Mouse (Mus musculus) embryo, embryonic 10 days (tissue): ENCODE results near the gene Tbc1d2b.

Experiments
- DNase-seq: peaks from one replicate; pipeline ENCODE4 v3.0.0-alpha.2; 2015; ENCODE audit warnings: low spot score

Tbc1d2b gene

DNA sequence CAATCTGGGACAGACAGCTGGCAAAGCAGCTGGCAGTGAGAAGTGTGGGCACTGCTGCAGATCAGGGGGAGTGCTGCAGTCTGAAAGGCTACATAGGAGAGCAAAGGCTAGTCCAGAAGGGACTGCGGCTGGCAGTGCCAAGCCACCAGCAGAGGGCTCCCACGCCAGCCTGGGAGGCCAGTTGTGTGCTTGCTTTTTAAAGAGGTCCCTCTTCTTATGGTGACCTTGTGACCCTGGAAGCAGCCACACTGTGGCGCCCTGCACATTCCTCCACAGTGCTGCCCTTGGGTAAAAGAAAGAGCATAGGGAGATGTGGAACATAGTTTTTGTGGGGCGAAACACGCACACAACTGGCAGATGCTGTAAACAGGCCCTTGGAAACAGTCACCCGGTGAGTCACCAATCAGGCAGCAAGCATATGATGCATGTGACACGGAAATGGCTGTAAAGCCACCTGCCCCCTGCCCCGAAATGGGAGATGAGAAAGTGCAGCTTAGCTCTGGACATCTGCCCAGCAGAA, 66.1 kb downstream of the Tbc1d2b start:
- no peak for DNase-seq

DNA sequence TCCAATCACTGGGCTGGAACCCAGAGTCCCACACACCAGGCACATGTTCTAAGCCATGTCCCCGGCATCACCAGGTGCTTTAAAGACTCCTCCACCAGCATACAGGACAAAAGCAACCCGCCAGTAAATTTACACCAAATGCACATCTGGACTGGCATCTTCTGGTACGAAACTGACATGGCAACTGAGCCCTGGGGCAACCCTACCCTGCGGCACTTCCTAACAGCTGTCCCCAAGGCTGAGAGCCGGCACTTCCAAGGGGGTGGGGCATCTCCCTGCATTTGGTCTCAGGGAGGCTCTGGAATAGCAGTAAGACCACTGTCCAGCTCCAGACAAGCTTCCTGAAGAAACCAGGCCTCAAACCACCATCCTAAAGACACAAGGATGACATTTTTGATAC, 67.4 kb downstream of the Tbc1d2b start:
- DNase-seq: no peak

DNA sequence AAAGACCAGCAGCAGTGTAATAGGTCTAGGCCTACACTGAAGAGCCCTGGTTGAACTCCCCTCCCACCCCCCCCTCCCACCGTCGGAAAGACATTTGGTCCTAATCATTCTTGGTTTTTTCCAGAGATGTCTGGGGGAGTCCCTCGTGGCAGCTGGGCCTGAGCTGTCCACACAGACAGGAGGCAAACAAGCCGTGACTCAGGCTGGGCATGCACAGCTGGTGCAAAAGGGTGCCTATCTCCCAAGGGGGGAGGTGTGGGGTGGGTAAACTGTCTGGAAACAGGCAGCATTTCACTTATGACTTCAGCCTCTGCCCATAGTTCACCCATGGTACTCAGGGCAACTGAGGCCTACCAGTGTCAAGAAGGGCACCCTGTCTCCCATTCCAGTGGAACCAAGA, 69.1 kb downstream of the Tbc1d2b start:
- no peak for DNase-seq

DNA sequence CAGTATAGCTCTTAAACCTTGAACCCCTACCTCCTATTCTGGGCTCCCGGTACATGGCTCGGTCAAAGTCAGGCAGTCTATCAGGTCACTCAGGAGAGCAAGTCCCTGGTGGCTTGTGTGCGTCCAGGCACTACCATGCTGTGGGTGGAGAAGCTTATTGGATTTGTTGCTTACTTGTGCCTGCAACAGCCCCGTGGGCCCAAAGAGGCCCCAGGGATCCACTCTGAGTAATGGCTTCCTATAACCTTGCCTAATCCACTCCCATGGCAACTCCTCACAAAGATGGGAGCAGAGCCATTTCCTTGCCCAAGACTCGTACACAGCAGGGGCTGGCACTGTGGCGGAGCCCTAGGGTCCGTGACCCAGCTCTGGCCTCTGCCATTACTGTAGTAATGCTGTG, 69.5 kb downstream of the Tbc1d2b start:
- DNase-seq: no peak

DNA sequence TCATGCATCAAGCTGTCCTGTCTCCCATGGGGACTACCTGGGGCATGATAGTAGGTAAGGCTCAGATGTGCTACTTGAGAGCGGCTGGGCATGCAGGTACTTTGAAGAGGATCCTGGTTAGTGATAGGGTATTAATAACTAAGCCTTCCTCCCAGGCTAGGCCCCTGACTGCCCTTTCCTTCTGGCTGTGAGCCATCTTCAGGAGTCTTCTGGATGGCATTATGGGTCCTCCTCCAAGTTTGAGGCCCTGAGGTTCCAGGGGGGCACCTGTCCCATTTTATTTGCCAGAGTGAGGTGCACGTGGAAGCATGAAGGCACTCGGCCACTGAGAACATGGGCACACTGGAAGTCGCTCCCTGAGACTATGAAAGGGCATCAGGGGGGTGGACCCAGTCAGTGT, 70.1 kb downstream of the Tbc1d2b start:
- no peak for DNase-seq

DNA sequence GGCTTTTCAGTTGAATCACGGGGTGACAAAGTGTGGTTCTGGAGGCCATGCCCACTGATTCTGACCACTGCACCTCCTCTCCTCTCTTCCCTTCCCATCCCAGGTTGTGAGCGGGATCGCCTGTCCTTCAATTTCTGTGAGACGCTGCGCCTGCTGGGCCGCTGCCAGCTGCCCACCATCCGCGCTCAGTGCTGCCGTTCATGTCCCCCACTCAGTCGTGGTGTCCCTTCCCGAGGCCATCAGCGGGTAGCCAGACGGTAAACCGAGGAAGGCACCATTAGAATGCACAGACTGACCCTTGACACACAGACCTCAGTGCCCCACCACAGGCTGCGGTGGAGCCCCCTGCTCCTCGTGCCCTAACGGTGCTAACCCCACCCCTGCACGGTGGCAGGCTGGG, 71.0 kb downstream of the Tbc1d2b start:
- no peak for DNase-seq

DNA sequence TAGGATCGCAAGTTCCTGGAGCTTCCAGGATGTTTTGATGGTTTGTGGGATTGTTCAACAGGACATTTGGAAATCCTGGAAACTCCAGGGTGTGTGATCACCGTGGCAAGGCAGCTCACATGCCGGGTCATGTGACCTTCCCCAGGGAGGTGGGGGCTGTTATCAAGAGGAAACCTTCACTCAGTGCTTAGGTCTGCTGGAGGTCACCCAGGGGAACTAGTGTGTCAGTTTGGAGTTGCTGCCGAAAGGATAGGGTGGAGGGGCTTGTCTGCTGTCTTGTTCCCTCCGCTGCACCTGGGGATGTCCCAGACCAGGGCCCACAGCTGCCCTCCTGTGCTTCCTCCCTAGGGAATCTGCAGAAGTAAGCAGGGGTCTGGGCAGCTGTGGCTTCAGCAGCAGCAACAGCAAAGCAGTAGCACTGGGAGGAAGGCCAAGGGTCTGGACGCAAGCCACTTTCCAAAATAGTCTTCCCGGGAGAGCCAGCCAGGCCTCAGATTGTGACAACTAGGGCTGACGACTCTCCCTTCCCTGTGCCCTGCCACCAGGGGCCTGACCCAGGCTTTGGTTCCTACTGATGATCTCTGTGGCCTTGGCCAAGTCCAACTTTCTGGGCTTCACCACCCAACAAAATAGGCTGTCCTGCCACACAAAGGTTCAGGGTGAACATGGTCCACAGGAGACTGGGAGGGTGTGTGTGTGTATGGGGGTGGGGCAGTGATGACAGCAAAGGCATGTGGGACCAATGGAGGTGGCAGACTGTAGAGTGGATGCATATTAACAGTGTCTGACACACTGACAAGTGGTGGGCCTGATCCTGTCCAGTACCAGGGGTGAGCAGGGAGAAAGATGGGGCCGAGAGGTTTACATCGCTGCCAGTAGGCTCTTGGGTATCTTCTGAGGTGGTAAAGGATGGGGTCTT, 71.8 kb downstream of the Tbc1d2b start:
- DNase-seq: no peak

DNA sequence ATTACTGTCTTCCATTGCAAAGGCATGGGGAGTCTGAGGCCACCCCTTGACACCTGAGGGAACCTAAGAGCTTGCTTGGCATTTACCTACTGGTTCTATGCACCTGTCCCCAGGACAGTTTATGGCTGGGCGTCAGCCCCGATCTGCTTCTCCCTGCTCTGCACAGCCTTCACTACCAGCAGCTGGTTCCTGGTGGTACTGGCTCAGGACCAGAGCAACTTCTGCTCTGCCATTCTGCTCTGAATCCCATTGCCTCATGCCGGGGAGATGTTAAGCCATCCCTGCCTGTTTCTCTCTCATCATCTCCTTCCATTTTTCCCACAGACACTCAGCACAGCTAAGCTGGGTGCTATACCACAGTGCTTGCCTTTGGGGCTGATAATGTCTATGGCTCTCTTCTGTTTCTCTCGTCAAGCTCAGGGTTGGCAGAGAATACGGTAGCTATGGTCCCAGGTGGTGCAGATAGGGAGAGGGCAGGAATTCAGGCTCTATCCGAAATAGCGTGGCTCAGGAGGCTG, 72.7 kb downstream of the Tbc1d2b start:
- DNase-seq: no peak

DNA sequence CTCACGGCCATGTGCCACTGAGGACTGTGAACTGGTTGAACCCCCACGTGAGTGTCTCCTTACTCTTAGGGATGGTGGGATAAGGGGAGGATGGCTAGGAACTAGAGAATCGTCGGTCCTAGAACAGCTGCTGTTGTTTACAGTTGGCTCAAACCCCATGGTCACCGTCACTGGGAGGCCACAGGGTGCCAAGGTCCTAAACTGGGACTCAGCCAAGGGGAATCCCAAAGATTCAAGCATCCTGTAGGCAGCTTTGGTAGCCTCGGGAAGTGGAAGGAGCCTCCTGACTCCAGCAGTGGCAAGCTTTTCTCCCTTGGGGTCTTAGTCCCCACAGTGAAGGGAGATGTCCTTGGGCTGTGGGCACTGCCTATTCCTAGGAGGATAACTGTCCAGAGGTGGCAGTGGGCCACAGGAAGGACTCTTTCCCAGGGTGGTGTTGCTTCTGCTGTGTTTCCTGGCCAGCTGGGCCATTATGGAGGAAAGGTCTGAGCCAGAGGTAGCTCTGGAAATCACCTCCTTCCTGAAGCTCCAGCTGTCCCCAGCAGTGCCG, 73.4 kb downstream of the Tbc1d2b start:
- no peak for DNase-seq

DNA sequence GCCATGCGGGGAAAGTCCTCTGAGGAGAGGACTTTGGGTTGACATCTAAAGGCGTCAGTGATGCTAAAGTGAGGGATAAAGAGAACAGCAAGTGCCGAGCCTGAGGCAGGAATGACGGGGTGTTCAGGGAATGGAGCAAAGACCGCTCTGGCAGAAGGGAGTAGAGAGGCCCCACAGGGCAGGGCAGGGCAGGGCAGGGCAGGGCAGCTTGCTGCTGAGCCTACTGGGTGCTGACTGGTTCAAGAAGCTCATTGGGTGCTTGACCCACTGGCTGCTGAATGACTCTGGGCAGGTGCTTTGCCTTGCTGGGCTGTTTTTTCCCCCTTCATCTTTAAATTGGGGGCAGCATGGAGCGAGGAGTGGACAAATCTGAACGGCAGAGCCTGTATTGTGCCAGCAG, 74.3 kb downstream of the Tbc1d2b start:
- no peak for DNase-seq

DNA sequence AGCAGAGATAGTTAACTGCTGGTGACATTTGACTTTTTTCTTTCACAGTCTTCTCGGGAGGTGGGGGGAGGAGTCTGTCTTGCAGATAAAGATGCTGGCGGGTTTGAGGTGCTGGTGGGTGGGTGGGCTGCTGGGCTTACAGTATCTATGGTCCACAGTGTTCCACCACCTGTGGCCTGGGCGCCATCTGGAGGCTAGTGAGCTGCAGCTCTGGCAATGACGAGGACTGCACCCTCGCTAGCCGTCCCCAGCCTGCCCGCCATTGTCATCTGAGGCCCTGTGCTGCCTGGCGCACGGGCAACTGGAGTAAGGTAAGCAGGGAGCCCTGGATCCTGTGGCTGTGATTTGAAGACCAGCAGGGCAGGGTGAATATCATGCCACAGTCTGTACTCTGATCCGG, 75.6 kb downstream of the Tbc1d2b start:
- DNase-seq: no peak

DNA sequence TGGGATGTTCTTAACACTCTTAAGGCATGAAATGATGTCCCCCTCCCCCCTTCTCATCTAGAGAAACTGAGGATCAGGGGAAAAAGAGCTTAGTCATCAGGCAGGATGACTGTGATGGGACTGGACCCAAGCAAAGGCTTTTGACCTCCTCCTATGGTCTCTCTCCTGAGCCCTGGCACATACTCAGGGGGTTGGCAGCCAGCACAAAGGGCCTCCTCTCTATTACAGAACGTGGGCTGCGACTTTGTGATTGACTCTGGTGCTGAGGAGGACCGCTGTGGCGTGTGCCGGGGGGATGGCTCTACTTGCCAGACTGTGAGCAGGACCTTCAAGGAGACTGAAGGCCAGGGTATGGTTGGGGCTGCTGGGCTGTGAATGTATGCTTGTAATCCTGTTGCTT, 81.2 kb downstream of the Tbc1d2b start:
- no peak for DNase-seq

DNA sequence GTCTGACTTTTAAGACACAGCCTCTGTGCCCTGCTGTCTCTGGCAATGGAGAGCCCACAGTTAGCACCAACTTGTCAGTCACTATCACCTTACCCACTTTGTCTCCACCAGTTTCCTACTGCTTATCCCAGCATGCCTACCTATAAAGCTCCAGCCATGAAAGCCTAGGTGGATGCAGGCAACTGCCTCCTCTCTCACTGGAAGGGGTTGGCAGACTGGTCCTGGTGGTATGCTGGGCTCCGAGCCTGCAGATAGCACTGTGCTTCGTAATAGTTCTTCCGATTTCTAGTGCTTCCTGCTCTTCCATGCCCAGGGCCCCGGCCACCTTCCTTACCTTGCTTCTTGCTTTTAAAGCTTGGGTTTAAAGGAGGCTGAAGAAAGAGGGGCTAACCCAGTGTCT, 81.7 kb downstream of the Tbc1d2b start:
- no peak for DNase-seq

DNA sequence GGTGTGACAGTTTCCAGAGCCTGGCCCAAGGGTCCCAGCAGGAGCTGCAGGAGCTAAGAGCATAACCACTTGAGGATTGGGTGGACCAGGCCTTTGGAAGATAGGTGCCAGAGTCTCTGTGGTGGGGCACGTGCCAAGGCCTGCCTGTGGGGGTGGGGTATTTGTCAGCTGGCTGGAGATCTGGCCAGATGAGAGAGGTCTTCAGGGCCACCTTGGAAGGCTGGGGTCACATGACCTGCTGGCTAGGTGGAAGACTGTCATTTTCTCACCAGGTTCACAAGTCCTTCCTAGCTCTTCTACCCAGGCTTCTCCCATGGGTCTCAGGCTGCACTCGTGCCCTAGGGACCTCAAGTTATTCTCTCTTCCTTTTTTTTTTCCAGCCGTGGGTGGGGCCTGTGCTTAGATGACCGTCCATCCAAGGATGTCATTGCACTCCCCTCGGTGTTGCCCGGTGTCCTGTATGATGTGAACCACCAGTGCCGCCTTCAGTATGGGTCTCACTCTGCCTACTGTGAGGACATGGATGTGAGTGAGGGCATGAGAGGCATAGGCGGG, 85.2 kb downstream of the Tbc1d2b start:
- no peak for DNase-seq

DNA sequence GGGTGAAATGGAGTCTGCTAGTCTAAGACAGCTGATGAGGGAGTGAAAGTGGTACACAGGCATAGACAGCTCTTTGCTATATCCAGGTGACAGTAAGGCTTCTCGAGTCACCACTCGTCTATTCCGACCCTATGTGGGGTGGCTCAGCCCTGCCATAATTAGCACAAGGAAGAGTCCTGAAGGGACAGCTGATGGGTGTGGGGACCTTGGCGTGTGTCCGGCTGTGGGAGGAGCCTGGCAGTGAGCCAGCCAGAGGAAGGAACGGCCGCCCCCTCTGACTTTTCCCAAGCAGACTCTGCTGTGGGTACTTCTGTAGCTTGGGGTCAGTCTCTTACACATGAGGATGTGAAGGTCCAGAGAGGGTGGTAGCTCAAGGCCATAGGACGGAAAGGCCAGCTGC, 86.5 kb downstream of the Tbc1d2b start:
- DNase-seq: no peak

DNA sequence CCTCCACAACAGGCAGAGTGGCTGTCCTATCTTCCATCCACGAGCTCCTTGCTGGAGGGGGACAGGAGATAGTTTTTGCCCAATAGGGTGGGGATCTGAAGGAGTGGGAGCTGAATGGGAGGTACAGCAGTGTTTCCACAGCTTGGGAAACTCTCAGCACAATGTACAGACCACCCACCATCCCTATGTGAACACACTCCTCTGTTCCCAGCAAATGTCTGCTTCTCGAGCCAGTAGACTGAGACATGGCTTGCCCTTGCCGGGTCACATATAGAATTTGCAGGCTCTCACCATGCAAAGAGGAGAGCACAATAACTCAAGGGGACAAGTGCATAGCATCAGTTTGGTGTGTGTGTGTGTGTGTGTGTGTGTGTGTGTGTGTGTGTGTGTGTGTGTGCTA, 87.1 kb downstream of the Tbc1d2b start:
- no peak for DNase-seq

DNA sequence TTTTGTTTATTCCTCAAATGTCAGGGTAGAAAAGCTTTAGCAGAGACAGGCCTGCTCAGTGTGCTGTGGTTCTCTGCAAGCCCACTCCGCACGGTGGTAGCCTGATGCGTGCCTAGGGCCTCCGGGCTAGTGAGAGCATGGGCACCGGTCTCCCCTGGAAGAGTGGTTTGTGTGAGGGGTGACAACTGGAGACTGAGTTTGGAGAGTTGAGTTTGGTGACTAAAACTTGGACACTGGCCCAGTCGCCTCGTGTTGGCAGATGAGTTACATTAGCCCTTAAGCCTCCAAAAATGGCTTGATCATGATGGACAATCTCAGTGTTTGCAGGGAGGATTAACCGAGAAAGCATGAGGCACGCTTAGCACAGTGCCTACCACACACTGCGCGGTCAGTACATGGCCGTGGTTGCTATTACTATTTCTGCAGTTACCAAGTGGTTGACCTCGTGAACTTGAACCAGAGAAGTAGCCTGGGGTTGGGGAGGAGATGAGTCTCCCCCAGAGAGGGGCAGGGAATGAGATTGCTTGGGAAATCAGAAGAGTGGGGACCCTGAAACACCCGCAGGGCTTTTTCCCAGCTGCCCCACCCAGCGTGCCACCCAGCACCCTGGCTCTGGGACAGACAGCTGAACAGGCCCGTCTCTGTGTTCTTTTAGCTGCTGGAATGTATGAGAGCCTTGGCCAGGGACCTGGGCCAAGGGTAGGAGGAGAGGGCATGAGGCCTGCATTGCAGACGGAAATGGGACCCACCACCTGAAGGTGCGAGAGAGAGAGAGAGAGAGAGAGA, 87.8 kb downstream of the Tbc1d2b start:
- no peak for DNase-seq

DNA sequence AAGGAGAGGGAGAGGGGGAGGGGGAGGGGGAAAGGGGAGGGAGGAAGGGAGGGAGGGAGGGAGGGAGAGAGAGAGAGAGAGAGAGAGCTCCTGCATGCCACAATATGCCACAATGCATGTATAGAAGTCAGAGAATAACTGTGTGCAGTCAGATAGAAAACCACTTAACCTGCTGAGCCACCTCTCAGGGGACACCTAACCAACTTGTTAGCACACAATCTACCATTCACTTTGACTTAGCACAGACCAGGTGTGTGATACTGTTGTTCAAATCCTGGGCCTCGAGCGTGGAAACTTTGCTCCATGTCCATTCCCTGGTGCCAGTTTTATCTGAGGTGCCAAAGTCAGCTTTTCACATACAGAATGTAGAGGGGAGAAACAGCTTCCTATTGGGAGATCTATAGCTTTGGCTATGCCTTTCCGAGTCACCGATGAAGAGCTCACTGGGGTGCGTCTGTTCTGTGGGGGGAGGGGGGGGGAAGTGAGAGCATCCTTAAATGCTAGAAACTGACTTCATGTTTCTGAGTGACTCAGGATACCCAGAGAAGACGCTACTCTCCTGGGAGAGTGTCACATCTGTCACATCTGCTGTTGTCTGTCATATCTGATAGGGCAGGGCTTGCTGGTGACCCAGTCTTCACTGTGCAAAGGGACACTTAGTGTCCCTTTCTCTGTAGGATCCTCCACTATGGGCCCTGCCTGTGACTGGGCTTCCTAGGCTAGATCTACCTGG, 88.8 kb downstream of the Tbc1d2b start:
- DNase-seq: no peak

DNA sequence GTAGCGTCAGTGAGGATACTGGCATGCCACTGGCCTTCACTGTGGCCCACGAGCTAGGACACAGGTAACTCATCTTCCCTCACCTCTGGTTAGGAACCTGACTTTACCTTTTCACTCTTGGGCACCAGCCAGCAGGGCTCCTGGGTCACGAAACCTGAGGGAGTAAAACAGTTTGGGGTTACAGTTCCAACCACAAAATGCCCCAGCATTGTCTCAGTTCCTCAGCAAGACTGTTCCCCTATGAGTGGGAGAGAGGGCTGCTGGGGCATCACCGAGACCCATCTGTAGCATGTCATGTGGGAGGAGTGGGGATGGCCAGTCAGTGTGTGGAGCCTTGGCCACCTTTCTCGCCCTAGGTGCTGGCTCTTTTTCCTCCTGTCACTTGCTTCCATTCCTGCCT, 91.2 kb downstream of the Tbc1d2b start:
- DNase-seq: no peak

DNA sequence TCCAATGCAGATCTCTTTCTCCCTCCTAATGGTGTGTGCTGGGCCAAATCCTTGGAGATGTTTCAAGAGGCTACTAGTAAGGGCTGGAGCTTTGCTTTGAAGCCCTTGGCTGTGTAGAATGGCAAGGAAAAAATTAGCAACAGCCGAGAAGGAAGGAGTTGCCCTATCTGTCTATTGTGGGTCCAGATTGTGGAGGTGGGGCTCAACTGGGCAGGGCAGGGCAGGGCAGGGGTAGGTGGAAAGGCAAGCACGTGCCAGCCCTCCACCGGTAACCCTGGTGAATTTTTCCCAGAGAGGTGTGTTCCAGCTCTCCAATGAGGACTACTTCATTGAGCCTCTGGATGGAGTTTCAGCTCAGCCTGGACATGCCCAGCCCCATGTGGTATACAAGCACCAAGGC, 97.3 kb downstream of the Tbc1d2b start:
- DNase-seq: no peak

DNA sequence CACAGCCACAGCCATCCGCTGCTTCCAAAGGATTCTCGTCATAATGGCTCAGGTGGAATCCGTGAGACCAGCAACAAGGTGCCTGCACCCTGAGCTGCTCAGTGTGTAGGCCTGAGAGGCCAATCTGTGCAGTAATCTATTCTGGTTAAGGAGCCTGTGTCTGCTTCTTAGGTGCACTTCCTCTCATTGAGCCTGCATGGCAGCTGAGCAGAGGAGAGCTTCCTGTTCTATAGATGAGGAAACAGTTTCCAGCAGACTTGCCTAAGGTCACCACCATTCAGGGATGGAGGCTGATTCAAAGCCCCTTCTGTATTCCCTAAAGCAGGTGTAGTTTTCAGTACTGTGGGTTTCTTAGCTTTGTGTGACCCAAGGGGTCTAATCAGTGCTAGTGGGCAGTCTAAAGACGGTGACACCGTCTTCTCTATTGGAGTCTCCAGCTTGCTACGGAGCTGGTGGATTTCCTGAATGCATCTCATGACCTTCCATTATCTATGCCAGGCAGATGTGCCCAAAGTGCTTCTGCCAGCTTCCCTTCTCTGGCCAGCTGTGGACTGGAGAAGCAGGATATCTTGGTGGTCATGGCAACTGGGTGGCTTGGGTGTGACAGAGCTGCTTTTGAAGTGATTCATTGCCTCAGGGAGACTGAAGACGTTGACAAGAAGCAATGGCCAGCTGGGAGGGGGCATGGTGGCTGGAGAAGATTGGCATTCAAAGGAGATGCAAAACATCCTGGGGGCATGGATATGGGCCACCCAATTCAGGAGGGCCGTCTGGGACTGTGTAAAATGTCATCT, 97.9 kb downstream of the Tbc1d2b start:
- no peak for DNase-seq
